Mouse (Mus musculus): Measurements from ENCODE around the gene Pebp1.

DNA sequence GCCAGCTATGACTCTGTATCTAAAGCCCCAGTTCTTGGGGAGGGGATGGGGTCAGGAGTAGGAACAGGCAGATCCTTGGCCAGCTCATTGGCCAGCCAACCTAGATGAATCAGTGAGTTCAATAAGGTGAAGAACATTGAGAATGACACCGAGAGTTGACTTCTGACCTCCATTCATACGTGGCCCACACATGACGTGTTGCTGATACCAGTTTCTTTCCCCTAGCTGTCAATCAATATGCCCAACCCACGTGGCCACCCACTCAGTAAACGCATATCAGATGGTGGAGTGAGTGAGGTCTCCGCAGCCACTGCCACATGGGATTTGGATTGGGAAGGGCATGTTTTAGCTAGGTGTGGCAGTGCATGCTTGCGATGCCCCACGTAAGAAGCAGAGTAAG is 42.3 kb downstream of the Pebp1 start:
- TF ChIP-seq CTCF (IDR thresholded peaks at IDR 0.05; ENCODE audit: low read depth, low read length) (no peak), POLR2A (IDR thresholded peaks at IDR 0.05; ENCODE audit: extremely low read depth, insufficient read depth, low read length) (no peak)

Data from liver, adult 2 months (tissue).